Mouse (Mus musculus): ENCODE measurements around the gene Dgcr8. TPM values are rescaled to one million over a fixed set of nuclear protein-coding genes. Genes with fewer than 3 reads are reported as not detected.
"Not testable (repeated sequence)": the region's sequence is repeated elsewhere in the genome, so short reads cannot be mapped to it uniquely, and the experiment has no call there.

The Dgcr8 gene
- polyA plus RNA-seq, 1 experiment from 2014 or later, result 28.6 TPM

DNA sequence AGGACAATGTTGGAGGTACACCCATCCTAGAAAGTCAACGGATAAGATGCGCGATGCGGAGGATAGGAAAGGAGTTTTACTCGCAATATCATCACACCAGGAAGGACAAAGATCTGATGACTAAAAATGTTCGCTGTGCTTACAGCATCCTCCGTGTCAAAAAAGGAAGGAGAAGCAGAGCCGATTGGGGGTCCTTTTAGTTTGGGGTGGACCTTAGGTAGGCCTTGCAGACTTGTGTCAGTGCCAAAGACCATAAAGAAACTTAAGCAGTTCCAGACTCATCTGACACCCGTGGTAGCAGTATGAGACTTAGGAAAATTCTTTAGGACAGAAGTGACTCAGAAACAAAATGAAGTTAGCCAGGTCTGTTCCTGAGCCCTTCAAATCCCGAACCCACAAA, 568 bp upstream of the Dgcr8 start:
- ATAC-seq (ENCODE audit: insufficient number of reproducible peaks, low FRiP score, low TSS enrichment, low read depth); H3K27me3 ChIP-seq; H3K36me3 ChIP-seq; H3K9me3 ChIP-seq (replicated peaks): not testable (repeated sequence)
- 0 out of 2 replicates have a peak overlapping the region, but pooled peaks have one; percentile 9 for H3K9ac ChIP-seq
- H3K4me3 ChIP-seq (replicated peaks), result peak overlapping the region; percentile 74
- 3% methylated on average over 10 of the region's 10 CpGs for WGBS
- peak overlapping the region; percentile 85 for H3K4me2 ChIP-seq (replicated peaks)
- H3K27ac ChIP-seq (replicated peaks), result peak overlapping the region; percentile 79
- peaks cover 22% of the 10 kb centered on the region for H3K4me1 ChIP-seq

DNA sequence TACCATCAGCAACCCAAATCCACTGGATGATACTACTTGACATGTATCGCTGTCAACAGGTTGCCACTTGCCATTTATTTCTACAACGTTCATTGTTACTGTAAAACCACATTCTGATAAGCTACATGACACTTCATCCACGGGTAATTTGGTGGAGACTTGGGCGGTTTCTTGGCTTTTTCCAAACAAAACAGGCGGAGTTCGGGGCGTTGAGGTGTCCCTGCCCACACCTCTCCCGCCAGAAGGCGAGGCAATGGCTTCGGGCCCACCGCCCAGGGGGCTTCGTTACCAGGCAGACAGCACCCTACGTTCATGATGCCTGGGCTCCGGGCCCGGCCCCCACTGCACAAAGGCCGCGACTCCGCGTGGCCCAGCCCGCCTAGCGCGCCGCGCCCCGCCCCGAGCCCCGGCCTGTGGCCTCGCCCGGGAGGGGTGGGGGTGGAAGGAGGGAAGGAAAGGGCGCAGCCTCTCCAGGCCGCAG, 425 bp downstream of the Dgcr8 start:
- Histone ChIP-seq H3K9me3 (replicated peaks) (no peaks in the 10 kb centered on the region), H3K4me1 (peaks cover 22% of the 10 kb centered on the region), H3K27me3 (no peaks in the 10 kb centered on the region), H3K4me2 (replicated peaks) (peak overlapping the region; percentile 85), H3K4me3 (replicated peaks) (peak overlapping the region; percentile 74), H3K27ac (replicated peaks) (peak overlapping the region; percentile 92), H3K9ac (peak overlapping the region; percentile 93), H3K36me3 (peaks cover 14% of the 10 kb centered on the region)
- under 1% methylated on average over 29 of the region's 31 CpGs for WGBS
- ATAC-seq (ENCODE audit: insufficient number of reproducible peaks, low FRiP score, low TSS enrichment, low read depth), result peak; percentile 88

DNA sequence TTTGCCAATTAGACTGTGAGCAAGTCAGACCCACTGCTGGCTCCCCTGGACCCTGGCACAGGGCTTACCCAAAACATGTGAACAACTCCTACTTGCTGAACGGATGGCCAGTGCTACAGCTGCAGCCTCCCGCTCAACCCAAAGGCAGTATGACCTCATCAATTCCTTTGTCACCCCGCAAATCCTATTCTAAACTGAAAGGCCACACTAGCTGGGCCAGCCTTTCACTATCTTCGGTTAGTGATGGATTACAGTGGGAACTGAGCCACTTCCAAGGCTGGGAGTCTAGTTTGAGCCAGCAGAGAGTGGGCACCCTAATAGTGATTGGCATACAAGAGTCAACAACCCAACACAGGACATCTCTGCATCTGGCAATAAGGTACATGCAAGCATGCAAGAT, 880 bp downstream of the Dgcr8 start:
- no peak for ATAC-seq (ENCODE audit: insufficient number of reproducible peaks, low FRiP score, low TSS enrichment, low read depth)
- peak overlapping the region; percentile 85 for H3K4me2 ChIP-seq (replicated peaks)
- H3K36me3 ChIP-seq, result peaks cover 18% of the 10 kb centered on the region
- H3K9me3 ChIP-seq (replicated peaks), result no peaks in the 10 kb centered on the region
- peak overlapping the region; percentile 93 for H3K9ac ChIP-seq
- peak overlapping the region; percentile 92 for H3K27ac ChIP-seq (replicated peaks)
- H3K4me3 ChIP-seq (replicated peaks), result peak overlapping the region; percentile 74
- 1% methylated on average over 4 of the region's 4 CpGs for WGBS
- no peaks in the 10 kb centered on the region for H3K27me3 ChIP-seq
- peaks cover 22% of the 10 kb centered on the region for H3K4me1 ChIP-seq

DNA sequence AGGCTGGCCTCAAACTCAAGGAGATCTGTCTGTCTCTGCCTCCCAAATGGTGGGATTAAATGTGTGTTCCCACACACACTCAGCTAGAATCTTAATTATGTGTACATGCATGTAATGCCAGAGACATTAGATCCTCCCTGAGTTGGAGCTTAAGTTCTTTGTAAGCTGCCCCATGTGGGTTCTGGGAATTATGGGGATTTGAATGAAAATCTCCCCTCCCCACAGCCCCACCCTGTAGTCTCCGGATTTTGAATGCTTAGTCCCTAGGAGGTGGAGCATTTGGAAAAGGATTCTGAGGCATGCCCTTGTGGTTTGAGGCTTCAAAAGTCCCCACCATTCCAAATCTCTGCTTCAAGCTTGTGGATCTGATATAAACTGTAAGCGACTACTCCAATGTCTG, 13.9 kb downstream of the Dgcr8 start:
- WGBS, result 55% methylated on average over 2 of the region's 2 CpGs
- Histone ChIP-seq H3K4me3 (replicated peaks) (no peak overlapping the region), H3K9ac (no peak overlapping the region), H3K36me3 (peaks cover 93% of the 10 kb centered on the region), H3K4me2 (replicated peaks) (no peak overlapping the region), H3K27ac (replicated peaks) (no peak overlapping the region), H3K4me1 (no peaks in the 10 kb centered on the region), H3K9me3 (replicated peaks) (no peaks in the 10 kb centered on the region), H3K27me3 (no peaks in the 10 kb centered on the region)
- peak; percentile 29; the same call in 1 of the 2 replicates for ATAC-seq (ENCODE audit: insufficient number of reproducible peaks, low FRiP score, low TSS enrichment, low read depth)

GRCm38 (mm10) chr16:18268182-18268581, 20.9 kb downstream of the Dgcr8 start:
- no peaks in the 10 kb centered on the region for H3K4me1 ChIP-seq
- no peak for ATAC-seq (ENCODE audit: insufficient number of reproducible peaks, low FRiP score, low TSS enrichment, low read depth)
- H3K4me2 ChIP-seq (replicated peaks), result no peak overlapping the region
- H3K36me3 ChIP-seq, result peaks cover 81% of the 10 kb centered on the region
- no peaks in the 10 kb centered on the region for H3K9me3 ChIP-seq (replicated peaks)
- H3K4me3 ChIP-seq (replicated peaks), result no peak overlapping the region
- no peak overlapping the region for H3K27ac ChIP-seq (replicated peaks)
- no peak overlapping the region for H3K9ac ChIP-seq
- no peaks in the 10 kb centered on the region for H3K27me3 ChIP-seq
- WGBS, result 86% methylated on average over 5 of the region's 5 CpGs

GRCm38 (mm10) chr16:18265024-18265423, 24.0 kb downstream of the Dgcr8 start:
- Histone ChIP-seq H3K36me3 (peaks cover 76% of the 10 kb centered on the region), H3K27me3 (no peaks in the 10 kb centered on the region), H3K9me3 (replicated peaks) (no peaks in the 10 kb centered on the region), H3K27ac (replicated peaks) (no peak overlapping the region), H3K4me1 (no peaks in the 10 kb centered on the region), H3K4me2 (replicated peaks) (no peak overlapping the region), H3K4me3 (replicated peaks) (no peak overlapping the region), H3K9ac (no peak overlapping the region)
- WGBS, result 82% methylated on average over 2 of the region's 2 CpGs
- no peak for ATAC-seq (ENCODE audit: insufficient number of reproducible peaks, low FRiP score, low TSS enrichment, low read depth)

GRCm38 (mm10) chr16:18258221-18258620, 30.8 kb downstream of the Dgcr8 start, which contains the start of gene Gm49776:
Gene Gm49776 (minus strand): TSS chr16:18258321.
- no peak within 1 kb of the TSS for H3K9ac ChIP-seq
- no peak within 1 kb of the TSS for H3K4me3 ChIP-seq (replicated peaks)
- no peak for ATAC-seq (ENCODE audit: insufficient number of reproducible peaks, low FRiP score, low TSS enrichment, low read depth)
- no peaks in the 10 kb centered on the region for H3K4me1 ChIP-seq
- H3K4me2 ChIP-seq (replicated peaks), result no peak within 1 kb of the TSS
- H3K27ac ChIP-seq (replicated peaks), result no peak within 1 kb of the TSS
- H3K36me3 ChIP-seq, result peaks cover 89% of the 10 kb centered on the region
- WGBS, result 86% methylated on average over 2 of the region's 2 CpGs
- no peaks in the 10 kb centered on the region for H3K27me3 ChIP-seq
- no peaks in the 10 kb centered on the region for H3K9me3 ChIP-seq (replicated peaks)

DNA sequence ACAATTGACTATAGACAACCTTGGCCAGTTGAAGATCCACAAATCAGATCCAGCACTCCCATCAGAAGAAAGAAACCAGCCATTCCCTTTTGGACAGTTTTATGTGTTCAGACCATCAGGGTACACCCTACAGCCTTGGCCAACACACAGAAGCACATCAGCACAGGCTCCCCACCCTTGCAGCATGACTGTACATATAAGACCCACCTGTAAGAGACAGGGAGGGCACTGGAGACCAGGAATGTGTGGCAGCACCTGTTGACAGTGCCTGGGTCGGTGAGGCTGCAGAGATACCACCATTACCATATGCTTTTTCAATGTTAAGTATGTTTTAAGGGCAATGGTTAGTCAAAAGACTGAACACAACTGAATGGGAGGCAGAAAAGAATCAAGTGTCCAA, 35.2 kb downstream of the Dgcr8 start:
- no peak for ATAC-seq (ENCODE audit: insufficient number of reproducible peaks, low FRiP score, low TSS enrichment, low read depth)
- H3K9me3 ChIP-seq (replicated peaks), result no peaks in the 10 kb centered on the region
- WGBS, result 83% methylated on average over 1 of the region's 1 CpGs
- no peak overlapping the region for H3K4me2 ChIP-seq (replicated peaks)
- peaks cover 27% of the 10 kb centered on the region for H3K4me1 ChIP-seq
- H3K9ac ChIP-seq, result no peak overlapping the region
- H3K36me3 ChIP-seq, result peaks cover 80% of the 10 kb centered on the region
- no peak overlapping the region for H3K4me3 ChIP-seq (replicated peaks)
- no peak overlapping the region for H3K27ac ChIP-seq (replicated peaks)
- no peaks in the 10 kb centered on the region for H3K27me3 ChIP-seq

DNA sequence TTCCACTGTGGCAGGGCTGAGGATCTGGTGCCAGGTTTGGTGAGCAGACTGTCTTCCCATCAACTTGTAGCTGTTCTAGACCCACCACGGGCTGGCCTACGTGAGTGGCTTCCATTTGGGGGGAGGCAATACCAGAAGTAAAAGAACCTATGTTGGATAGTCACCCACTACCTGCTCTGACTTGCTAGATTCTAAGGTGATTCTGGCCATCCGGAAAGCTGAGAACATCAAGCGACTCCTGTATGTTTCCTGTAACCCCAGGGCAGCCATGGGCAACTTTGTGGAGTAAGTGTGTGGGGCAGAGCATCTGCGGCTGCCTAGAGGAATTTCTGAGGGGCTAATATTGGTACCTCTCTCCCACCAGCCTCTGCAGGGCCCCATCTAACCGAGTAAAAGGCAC, 36.3 kb downstream of the Dgcr8 start:
- H3K4me3 ChIP-seq (replicated peaks), result no peak overlapping the region
- H3K9me3 ChIP-seq (replicated peaks), result no peaks in the 10 kb centered on the region
- H3K27ac ChIP-seq (replicated peaks), result no peak overlapping the region
- no peak for ATAC-seq (ENCODE audit: insufficient number of reproducible peaks, low FRiP score, low TSS enrichment, low read depth)
- H3K4me2 ChIP-seq (replicated peaks), result no peak overlapping the region
- peaks cover 70% of the 10 kb centered on the region for H3K36me3 ChIP-seq
- peaks cover 27% of the 10 kb centered on the region for H3K4me1 ChIP-seq
- H3K27me3 ChIP-seq, result no peaks in the 10 kb centered on the region
- WGBS, result 72% methylated on average over 6 of the region's 6 CpGs
- no peak overlapping the region for H3K9ac ChIP-seq

GRCm38 (mm10) chr16:18250828-18251790, 37.9 kb downstream of the Dgcr8 start:
- Histone ChIP-seq H3K27me3 (no peaks in the 10 kb centered on the region), H3K4me2 (replicated peaks) (peak overlapping the region; percentile 84; the same call in 1 of the 2 replicates), H3K36me3 (peaks cover 62% of the 10 kb centered on the region), H3K9ac (no peak overlapping the region), H3K4me1 (peaks cover 36% of the 10 kb centered on the region), H3K9me3 (replicated peaks) (no peaks in the 10 kb centered on the region), H3K4me3 (replicated peaks) (peak overlapping the region; percentile 67), H3K27ac (replicated peaks) (0 out of 2 replicates have a peak overlapping the region, but pooled peaks have one; percentile 5)
- WGBS, result 57% methylated on average over 10 of the region's 10 CpGs
- no peak for ATAC-seq (ENCODE audit: insufficient number of reproducible peaks, low FRiP score, low TSS enrichment, low read depth)

- WGBS, result 62% methylated on average over 4 of the region's 4 CpGs
- no peak for ATAC-seq (ENCODE audit: insufficient number of reproducible peaks, low FRiP score, low TSS enrichment, low read depth)
- H3K4me3 ChIP-seq (replicated peaks), result peak overlapping the region; percentile 67
- no peaks in the 10 kb centered on the region for H3K9me3 ChIP-seq (replicated peaks)
- no peaks in the 10 kb centered on the region for H3K27me3 ChIP-seq
- H3K4me2 ChIP-seq (replicated peaks), result peak overlapping the region; percentile 84
- H3K4me1 ChIP-seq, result peaks cover 39% of the 10 kb centered on the region
- H3K36me3 ChIP-seq, result peaks cover 63% of the 10 kb centered on the region
- H3K27ac ChIP-seq (replicated peaks), result peak overlapping the region; percentile 96; the same call in 1 of the 2 replicates
- peak overlapping the region; percentile 80; the same call in 1 of the 2 replicates for H3K9ac ChIP-seq
Observed at GRCm38 (mm10) chr16:18250231-18250630, 38.8 kb downstream of the Dgcr8 start.

Measured in embryonic facial prominence, embryonic 15.5 days (tissue).